Mouse (Mus musculus) heart, adult 2 months (tissue): ENCODE results near the gene Srpk1.

Experiments
- CTCF ChIP-seq: fragments of 200-600 bp; IDR thresholded peaks from 2 replicates; pipeline ENCODE4 v1.8.1; 2022; ENCODE audit warnings: antibody characterized with exemption, mild to moderate bottlenecking, moderate library complexity
- EP300 ChIP-seq: fragments of 200-500 bp; IDR thresholded peaks from 2 replicates; pipeline ENCODE4 v1.6.1; 2011; ENCODE audit warnings: low read depth, low read length, control low read depth; ENCODE audit not compliant: insufficient read depth
- POLR2A ChIP-seq: fragments of 200-500 bp; IDR thresholded peaks from 2 replicates; pipeline ENCODE4 v1.6.1; 2011; ENCODE audit warnings: mild to moderate bottlenecking, low read depth, low read length, control low read depth; ENCODE audit not compliant: insufficient read depth

GRCm38 (mm10) chr17:28557772-28558171 is 64.7 kb downstream of the Srpk1 start:
- no peak for TF ChIP-seq EP300
- TF ChIP-seq POLR2A = no peak
- TF ChIP-seq CTCF = no peak
